Mouse (Mus musculus) liver (tissue): ENCODE results near the gene Tmem243.

Experiments
- DNase-seq: peaks from one replicate; pipeline ENCODE4 v3.0.0-alpha.2; 2020; ENCODE audit warnings: mixed read lengths

Gene Tmem243

GRCm38 (mm10) chr5:9100207-9100848 is at the start of gene Tmem243:
Gene Tmem243, plus strand, starts transcription at chr5:9100668.
- peak; percentile 83 for DNase-seq

- peak; percentile 53 for DNase-seq
These were observed 44.3 kb upstream of the Tmem243 start for GRCm38 (mm10) chr5:9056020-9056660.

GRCm38 (mm10) chr5:9057277-9057879 is 43.1 kb upstream of the Tmem243 start:
- DNase-seq = no peak

DNA sequence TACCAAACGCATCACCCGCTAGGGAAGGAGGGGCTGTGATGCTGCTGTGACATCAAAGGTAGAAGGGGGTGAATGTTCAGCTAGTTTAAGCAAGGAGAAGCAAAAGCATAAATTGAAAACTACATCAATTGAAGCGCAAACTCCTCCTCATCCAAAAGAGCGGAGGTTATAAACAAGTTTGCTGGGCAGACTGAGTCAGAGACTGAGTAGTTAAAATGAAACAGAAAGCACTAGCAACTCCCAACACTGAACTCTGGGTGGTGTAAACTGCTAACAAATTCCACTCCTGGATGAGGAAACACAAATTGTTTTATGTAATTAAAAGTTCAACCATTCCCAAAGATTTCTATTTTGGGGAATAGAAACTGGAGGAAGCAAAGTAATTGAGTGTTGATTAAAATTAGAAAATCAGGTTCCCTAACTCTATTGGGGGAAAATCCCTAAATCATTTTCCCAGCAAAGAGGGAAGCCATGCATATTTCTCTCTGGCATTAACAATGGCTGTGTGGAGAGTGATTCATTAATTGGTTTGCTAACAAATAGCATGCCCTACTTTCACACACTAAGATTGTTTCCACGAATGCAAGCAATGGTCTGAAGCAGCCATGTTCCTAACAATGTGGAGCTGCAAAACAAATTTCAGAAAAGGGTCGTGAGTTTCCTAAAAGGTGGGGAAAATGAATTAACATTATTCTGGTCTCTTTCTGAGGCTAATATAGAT is 41.0 kb upstream of the Tmem243 start:
- no peak for DNase-seq

GRCm38 (mm10) chr5:9060228-9060627 is 40.2 kb upstream of the Tmem243 start:
- no peak for DNase-seq

DNA sequence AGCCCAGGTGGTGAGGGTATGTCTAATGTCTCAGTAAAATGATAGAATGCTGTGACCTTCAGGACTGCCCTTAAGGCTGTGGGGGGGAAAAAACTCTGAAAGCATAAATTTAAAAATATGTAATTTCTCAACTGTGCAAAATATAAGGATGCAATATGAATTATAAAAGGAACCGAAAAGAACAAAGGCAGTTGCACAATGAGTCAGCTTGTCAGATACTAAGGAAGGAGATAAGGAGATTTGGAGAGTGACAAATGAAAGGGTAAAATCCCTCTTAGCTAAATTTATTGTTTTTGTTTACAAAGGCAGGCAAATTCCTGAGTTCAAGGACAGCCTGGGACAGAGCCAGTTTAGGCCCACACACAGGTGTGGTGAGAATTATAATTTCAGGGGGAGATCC is 36.3 kb upstream of the Tmem243 start:
- no peak for DNase-seq

- no peak for DNase-seq
These were observed 31.6 kb upstream of the Tmem243 start for GRCm38 (mm10) chr5:9068886-9069285.

- no peak for DNase-seq
These were observed 30.8 kb upstream of the Tmem243 start for GRCm38 (mm10) chr5:9069599-9070209.

DNA sequence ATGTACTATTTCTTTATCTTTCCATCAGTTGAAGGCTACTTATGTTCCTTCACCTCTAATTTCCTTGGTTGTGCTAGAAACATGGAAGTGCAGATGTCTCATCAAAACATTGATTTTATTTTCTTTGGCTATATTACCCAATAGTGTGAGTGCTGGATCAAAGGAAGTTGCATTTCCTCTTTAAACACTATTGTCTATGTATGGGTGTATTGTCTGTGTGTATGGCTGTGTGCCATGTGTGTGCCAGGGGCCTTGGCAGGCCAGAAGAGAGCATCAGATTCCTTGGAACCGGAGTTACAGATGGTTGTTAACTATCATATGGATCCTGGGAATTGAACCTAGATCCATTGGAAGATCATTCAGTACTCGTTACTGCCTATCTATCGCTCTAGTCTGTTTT is 29.1 kb upstream of the Tmem243 start:
- DNase-seq = no peak

GRCm38 (mm10) chr5:9073177-9073854 is 27.2 kb upstream of the Tmem243 start:
- no peak for DNase-seq

GRCm38 (mm10) chr5:9079773-9080501 is 20.5 kb upstream of the Tmem243 start:
- no peak for DNase-seq

DNA sequence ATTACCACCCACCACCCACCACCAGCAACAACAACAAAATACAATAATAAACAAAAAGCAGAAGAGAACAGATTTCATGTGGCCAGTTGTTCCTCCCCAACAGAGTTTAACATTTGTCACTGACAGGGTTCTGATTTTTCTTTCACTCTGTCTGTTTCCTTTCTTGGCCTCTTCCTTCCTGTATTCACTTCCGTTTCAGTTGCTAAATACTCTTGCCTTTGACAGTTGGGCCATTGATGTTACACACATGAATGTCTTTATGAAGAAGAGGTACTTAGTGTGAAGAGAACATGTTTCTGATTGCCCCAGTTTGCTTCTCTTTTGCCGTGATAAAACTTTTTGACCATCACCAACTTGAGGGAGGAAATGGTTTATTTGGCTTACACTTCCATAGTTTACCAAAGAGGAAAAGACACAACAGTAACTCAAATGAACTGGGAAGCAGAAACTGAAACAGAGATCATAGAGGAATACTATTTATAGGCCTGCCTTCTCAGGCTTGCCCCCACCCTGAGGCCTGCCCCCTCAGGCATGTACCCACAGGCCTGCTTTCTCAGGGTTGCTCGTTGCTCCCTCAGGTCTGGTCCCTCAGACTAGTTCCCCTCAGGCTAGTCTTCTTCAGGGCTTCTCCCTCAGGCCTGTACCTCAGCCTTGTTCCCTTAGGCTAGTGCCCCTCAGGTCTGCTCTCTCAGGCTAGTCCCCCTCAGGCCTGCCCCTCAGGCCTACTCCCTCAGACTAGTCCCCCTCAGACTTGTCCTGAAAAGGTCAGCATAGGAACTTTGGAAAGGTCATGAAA is 13.3 kb upstream of the Tmem243 start:
- DNase-seq = no peak

DNA sequence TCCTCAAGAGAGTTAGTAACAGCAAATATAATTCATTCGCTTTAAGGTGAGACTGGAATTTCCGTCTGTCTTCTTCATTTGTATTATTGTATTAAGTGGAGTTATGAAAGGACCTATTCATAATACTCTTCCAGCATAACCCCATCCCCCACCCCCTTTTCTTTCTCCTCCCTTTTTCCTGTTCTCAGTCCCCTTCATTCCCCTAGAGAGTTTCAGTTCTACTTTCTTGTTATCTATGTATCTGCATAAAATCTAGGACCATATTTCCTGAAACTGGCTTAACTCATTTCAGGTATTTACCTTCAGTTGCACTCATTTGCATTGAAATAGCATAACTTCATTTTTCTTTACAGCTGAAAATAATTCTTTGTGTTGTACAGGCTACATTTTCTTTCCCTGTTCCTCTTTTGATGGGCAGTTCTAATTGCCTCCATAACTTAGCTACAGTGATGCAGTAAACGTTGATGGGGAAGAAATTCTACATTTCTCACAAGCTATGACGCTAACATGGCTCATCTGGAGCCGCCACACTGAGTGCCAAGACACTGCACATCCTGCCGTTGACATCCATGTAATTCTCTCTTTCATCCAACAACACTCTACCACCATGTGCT is 9.9 kb upstream of the Tmem243 start:
- no peak for DNase-seq

DNA sequence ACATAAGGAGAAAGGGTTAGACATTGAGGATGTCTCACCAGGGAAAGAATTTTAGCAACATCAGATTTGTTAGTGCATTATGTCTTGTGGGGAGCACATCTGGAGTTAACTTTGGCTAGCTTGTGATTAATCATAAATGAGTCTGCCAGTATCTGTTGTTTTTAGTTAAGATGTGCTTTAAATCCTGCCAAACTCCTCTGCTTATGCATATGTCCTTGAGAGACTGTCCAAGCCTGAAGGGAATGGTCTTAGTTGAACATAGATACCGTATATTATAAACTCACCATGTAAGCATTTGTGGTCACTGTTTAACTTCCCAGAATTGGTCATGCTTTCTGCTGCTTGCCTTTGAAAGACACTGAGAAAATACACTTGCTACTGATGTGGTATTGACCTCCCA is 7.8 kb upstream of the Tmem243 start:
- DNase-seq = no peak

- DNase-seq = no peak
These were observed 7.0 kb upstream of the Tmem243 start for GRCm38 (mm10) chr5:9093490-9093889.

- peak; percentile 54 for DNase-seq
These were observed 657 bp downstream of the Tmem243 start for GRCm38 (mm10) chr5:9100849-9101801.

- DNase-seq = no peak
These were observed 2.2 kb downstream of the Tmem243 start for GRCm38 (mm10) chr5:9102696-9103095.

DNA sequence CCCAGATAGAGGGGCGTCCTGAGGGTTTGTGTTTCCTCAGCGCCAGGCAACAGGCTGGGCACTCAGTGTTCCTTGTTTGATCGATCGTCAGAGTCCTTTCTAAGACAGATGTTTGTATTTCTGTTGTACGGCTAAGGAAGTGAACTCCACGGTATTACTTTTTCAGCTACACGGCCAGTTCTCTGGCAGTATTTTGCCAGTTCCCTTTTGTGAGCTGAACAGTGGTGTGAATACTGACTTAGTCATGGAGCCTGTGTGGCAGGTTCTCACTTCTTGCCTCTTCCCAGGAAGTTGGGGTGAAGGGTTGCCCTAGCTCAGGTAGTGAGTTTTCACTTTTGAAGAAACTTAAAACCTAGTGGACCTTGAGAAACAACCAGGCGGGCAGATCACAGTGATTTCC is 3.5 kb downstream of the Tmem243 start:
- DNase-seq = no peak

GRCm38 (mm10) chr5:9106806-9107205 is 6.3 kb downstream of the Tmem243 start:
- no peak for DNase-seq
